Mouse (Mus musculus) CH12.LX (cell line): Measurements from ENCODE around the gene Fam198a. TPM values are rescaled to one million over a fixed set of nuclear protein-coding genes. Genes with fewer than 3 reads are reported as not detected.

Experiments
- DNase-seq: peaks from one replicate; pipeline ENCODE4 v3.0.0-alpha.2; 2013; ENCODE audit errors: extremely low read depth
- H3K27ac ChIP-seq: 2 replicates; pipeline ENCODE4 v1.5.1; 2012; ENCODE audit warnings: low read depth, mild to moderate bottlenecking, control low read depth, moderate library complexity; ENCODE audit not compliant: insufficient read depth
- H3K27me3 ChIP-seq: replicated peaks from 2 replicates; pipeline ENCODE3; 2012; ENCODE audit warnings: inconsistent platforms
- H3K36me3 ChIP-seq, 2 experiments: replicated peaks in 1 of 2; 2 replicates each; pipeline versions ENCODE3 to v1.6.1; 2012; ENCODE audit warnings: inconsistent platforms in 1 of 2, low read length in 1 of 2, mild to moderate bottlenecking in 1 of 2, mixed read lengths in 1 of 2, moderate library complexity in 1 of 2; ENCODE audit not compliant: control insufficient read depth in 1 of 2, insufficient read depth in 1 of 2
- H3K4me1 ChIP-seq, 2 experiments: 2 replicates each; pipeline ENCODE4 v1.6.1; 2012; ENCODE audit warnings: inconsistent platforms in 1 of 2, moderate library complexity in 1 of 2; ENCODE audit not compliant: insufficient read depth in 2 of 2, control insufficient read depth in 1 of 2
- H3K4me2 ChIP-seq: 2 replicates; pipeline ENCODE4 v1.6.1; 2012; ENCODE audit warnings: low read depth, mild to moderate bottlenecking, control low read depth; ENCODE audit not compliant: poor library complexity, insufficient read depth, severe bottlenecking
- H3K4me3 ChIP-seq, 3 experiments: fragments of 150-350 bp in 1 of 3; sonication (generic) in 1 of 3; replicated peaks in 1 of 3; 2 replicates each; pipeline versions ENCODE3 to v1.5.1; 2011 to 2012; ENCODE audit warnings: low read depth in 2 of 3, low read length in 2 of 3, mild to moderate bottlenecking in 2 of 3, moderate library complexity in 2 of 3, control low read depth in 1 of 3, improper control_type of control experiment in 1 of 3, inconsistent platforms in 1 of 3, mixed read lengths in 1 of 3; ENCODE audit not compliant: poor library complexity in 1 of 3
- H3K79me2 ChIP-seq: replicated peaks from 2 replicates; pipeline ENCODE4 v1.6.1; 2012; ENCODE audit warnings: mild to moderate bottlenecking, moderate library complexity; ENCODE audit not compliant: control insufficient read depth, poor library complexity, insufficient read depth, severe bottlenecking; ENCODE audit errors: extremely low read depth
- H3K9ac ChIP-seq: 2 replicates; pipeline ENCODE4 v1.6.1; 2012; ENCODE audit warnings: low read depth, mild to moderate bottlenecking, control low read depth, moderate library complexity; ENCODE audit not compliant: insufficient read depth
- H3K9me3 ChIP-seq: replicated peaks from 2 replicates; pipeline ENCODE3; 2012; ENCODE audit warnings: low read length, inconsistent platforms, mixed read lengths
- BHLHE40 ChIP-seq: IDR thresholded peaks from 2 replicates; pipeline ENCODE4 v1.6.1; 2011; ENCODE audit warnings: mild to moderate bottlenecking, low read depth, low read length, improper control_type of control experiment
- CHD1 ChIP-seq: IDR thresholded peaks from 2 replicates; pipeline ENCODE4 v1.6.1; 2012; ENCODE audit warnings: low read depth, low read length, improper control_type of control experiment, inconsistent platforms
- CHD2 ChIP-seq: IDR thresholded peaks from 2 replicates; pipeline ENCODE4 v1.6.1; 2011; ENCODE audit warnings: low read length, improper control_type of control experiment
- CTCF ChIP-seq, 2 experiments: IDR thresholded peaks in 1 of 2; conservative IDR thresholded peaks in 1 of 2; 2 replicates each; pipeline ENCODE4 v1.5.1; 2011 to 2012; ENCODE audit warnings: low read depth in 2 of 2, low read length in 2 of 2, improper control_type of control experiment in 1 of 2, inconsistent platforms in 1 of 2, mild to moderate bottlenecking in 1 of 2, moderate library complexity in 1 of 2
- ELF1 ChIP-seq: IDR thresholded peaks from 2 replicates; pipeline ENCODE4 v1.6.1; 2014; ENCODE audit warnings: low read depth, mild to moderate bottlenecking, inconsistent platforms, low read length, improper control_type of control experiment
- GABPA ChIP-seq: IDR thresholded peaks from 2 replicates; pipeline ENCODE4 v1.6.1; 2012; ENCODE audit warnings: low read depth, low read length, improper control_type of control experiment, inconsistent platforms; ENCODE audit not compliant: insufficient replicate concordance
- HCFC1 ChIP-seq: IDR thresholded peaks from 2 replicates; pipeline ENCODE4 v1.6.1; 2012; ENCODE audit warnings: low read depth, mild to moderate bottlenecking, inconsistent platforms, low read length, improper control_type of control experiment
- IRF4 ChIP-seq: IDR thresholded peaks from 2 replicates; pipeline ENCODE4 v1.6.1; 2014; ENCODE audit warnings: low read depth, mild to moderate bottlenecking, inconsistent platforms, low read length, improper control_type of control experiment
- JUND ChIP-seq: conservative IDR thresholded peaks from 2 replicates; pipeline ENCODE4 v1.6.1; 2011; ENCODE audit warnings: low read depth, low read length, improper control_type of control experiment
- MAFK ChIP-seq: IDR thresholded peaks from 2 replicates; pipeline ENCODE4 v1.6.1; 2011; ENCODE audit warnings: low read length, improper control_type of control experiment; ENCODE audit not compliant: insufficient replicate concordance
- MAX ChIP-seq: IDR thresholded peaks from 2 replicates; pipeline ENCODE4 v1.6.1; 2011; ENCODE audit warnings: low read length, improper control_type of control experiment
- MAZ ChIP-seq: IDR thresholded peaks from 2 replicates; pipeline ENCODE4 v1.6.1; 2012; ENCODE audit warnings: low read depth, mild to moderate bottlenecking, inconsistent platforms, low read length, improper control_type of control experiment, moderate library complexity
- PAX5 ChIP-seq: IDR thresholded peaks from 2 replicates; pipeline ENCODE4 v1.6.1; 2012; ENCODE audit warnings: low read length, inconsistent platforms, mixed read lengths
- POLR2AphosphoS2 ChIP-seq: IDR thresholded peaks from 2 replicates; pipeline ENCODE4 v1.6.1; 2011; ENCODE audit warnings: low read depth, low read length, improper control_type of control experiment
- RAD21 ChIP-seq: IDR thresholded peaks from 2 replicates; pipeline ENCODE4 v1.6.1; 2011; ENCODE audit warnings: low read depth, mild to moderate bottlenecking, low read length, improper control_type of control experiment, moderate library complexity
- SIN3A ChIP-seq: IDR thresholded peaks from 2 replicates; pipeline ENCODE4 v1.6.1; 2012; ENCODE audit warnings: low read length, improper control_type of control experiment, inconsistent platforms
- TBP ChIP-seq: conservative IDR thresholded peaks from 2 replicates; pipeline ENCODE4 v1.6.1; 2011; ENCODE audit warnings: low read depth, low read length, improper control_type of control experiment
- UBTF ChIP-seq: IDR thresholded peaks from 2 replicates; pipeline ENCODE4 v1.6.1; 2012; ENCODE audit warnings: low read depth, mild to moderate bottlenecking, inconsistent platforms, low read length, improper control_type of control experiment, moderate library complexity
- USF1 ChIP-seq: IDR thresholded peaks from 2 replicates; pipeline ENCODE4 v1.6.1; 2014; ENCODE audit warnings: low read depth, mild to moderate bottlenecking, inconsistent platforms, low read length, improper control_type of control experiment
- USF2 ChIP-seq: conservative IDR thresholded peaks from 2 replicates; pipeline ENCODE4 v1.6.1; 2011; ENCODE audit warnings: low read depth, low read length, improper control_type of control experiment
- ZC3H11A ChIP-seq: IDR thresholded peaks from 2 replicates; pipeline ENCODE4 v1.6.1; 2012; ENCODE audit warnings: low read depth, mild to moderate bottlenecking, inconsistent platforms, low read length, improper control_type of control experiment
- ZKSCAN1 ChIP-seq: IDR thresholded peaks from 2 replicates; pipeline ENCODE4 v1.6.1; 2012; ENCODE audit warnings: low read depth, inconsistent platforms, low read length, improper control_type of control experiment, borderline replicate concordance
- ZMIZ1 ChIP-seq: IDR thresholded peaks from 2 replicates; pipeline ENCODE4 v1.6.1; 2012; ENCODE audit warnings: low read depth, mild to moderate bottlenecking, inconsistent platforms, low read length, improper control_type of control experiment
- dilution Hi-C: fragments of 300-500 bp; cut with MboI; formaldehyde crosslinking; loops from 2 replicates; pipeline ENCODE4 v1.14.3; 2020; ENCODE audit warnings: low sequenced_read_pairs; ENCODE audit not compliant: extremely low pct_unique_long_range_greater_than_20kb, extremely low pct_ligation_motif_present
- in situ Hi-C: fragments of 300-500 bp; cut with MboI; formaldehyde crosslinking; loops from 3 replicates; pipeline ENCODE4 v1.14.3; 2019; ENCODE audit warnings: low sequenced_read_pairs, low pct_ligation_motif_present, low pct_unique_long_range_greater_than_20kb, mixed read lengths
- polyA plus RNA-seq: library from polyadenylated mRNA; unstranded; fragments of >175 nt; gene quantifications from 2 replicates; pipeline ENCODE4 v1.2.1, GENCODE M21; 2012; ENCODE audit warnings: low read depth; ENCODE audit not compliant: insufficient read length
- total RNA-seq, 2 experiments: library from RNA; depleted of rRNA; stranded (reverse); fragments of 300-350 nt in 1 of 2; fragments of >200 nt in 1 of 2; gene quantifications; 2 replicates each; pipeline ENCODE4 v1.2.3; 2012 to 2014

Fam198a gene
- total and polyA plus RNA-seq, 3 experiments, result 0.40 to 0.93 (median 0.59) TPM

DNA sequence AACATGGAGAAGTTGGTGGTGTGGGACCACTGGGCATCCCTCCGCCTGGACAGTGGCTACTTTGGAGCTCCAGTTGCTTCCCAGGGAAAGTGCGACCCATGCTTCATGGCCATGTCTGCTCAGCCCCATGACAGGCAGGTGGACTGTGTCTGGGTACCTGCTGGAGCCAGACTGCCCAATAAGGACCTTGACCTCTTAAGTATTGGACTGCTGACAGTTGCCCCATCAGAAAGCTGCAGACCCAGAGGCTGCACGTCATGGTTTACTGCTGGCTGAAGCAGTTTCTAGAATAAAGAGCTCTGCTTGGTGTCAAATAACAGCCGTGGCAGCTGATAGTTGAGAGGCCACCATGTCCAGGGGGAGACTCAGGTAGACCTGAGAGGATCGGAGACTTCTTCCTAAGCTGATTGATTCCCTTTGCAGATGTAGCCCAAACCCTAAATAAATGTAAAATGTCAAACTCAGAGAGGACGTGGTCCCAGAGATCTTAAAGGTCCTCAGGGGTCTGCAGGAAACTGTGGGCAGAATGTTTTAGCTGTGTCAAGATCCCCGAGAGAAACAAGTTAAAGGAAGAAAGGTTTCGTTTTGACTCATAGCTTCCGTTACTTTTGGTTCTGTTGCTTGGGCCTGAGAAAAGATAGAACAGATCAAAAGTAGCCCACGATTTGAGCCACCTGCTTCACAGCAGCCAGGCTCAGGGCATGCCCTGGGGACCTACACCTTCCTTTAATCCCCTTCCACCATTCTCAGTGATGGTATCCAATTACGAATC, 24.0 kb upstream of the Fam198a start (continued):
- TF ChIP-seq ELF1, result no peak
- peak; percentile 61; the same call in 1 of the 2 replicates for TF ChIP-seq SIN3A
- TF ChIP-seq GABPA, result no peak
- TF ChIP-seq MAFK, result peak; percentile 55; the same call in 1 of the 2 replicates
- no peak; the same call in 1 of the 2 replicates for TF ChIP-seq CHD1
- TF ChIP-seq MAX, result no peak; the same call in 1 of the 2 replicates
- no peak for TF ChIP-seq ZKSCAN1
- TF ChIP-seq USF2, result no peak
- TF ChIP-seq POLR2AphosphoS2, result no peak
- TF ChIP-seq MAZ, result no peak
- no peak for TF ChIP-seq CTCF (conservative IDR thresholded peaks at IDR 0.05 in 1 of 2, IDR thresholded peaks at IDR 0.05 in 1 of 2; ENCODE audit: low read depth in 2 of 2, low read length in 2 of 2)
- TF ChIP-seq UBTF, result no peak
- no peak for TF ChIP-seq ZC3H11A
- TF ChIP-seq JUND, result peak; percentile 99
- TF ChIP-seq USF1, result no peak
- 0 out of 2 replicates have a peak, but pooled peaks have one; percentile 40 for TF ChIP-seq TBP
- TF ChIP-seq RAD21, result no peak
- TF ChIP-seq, all 38 proteins: peak for 14

DNA sequence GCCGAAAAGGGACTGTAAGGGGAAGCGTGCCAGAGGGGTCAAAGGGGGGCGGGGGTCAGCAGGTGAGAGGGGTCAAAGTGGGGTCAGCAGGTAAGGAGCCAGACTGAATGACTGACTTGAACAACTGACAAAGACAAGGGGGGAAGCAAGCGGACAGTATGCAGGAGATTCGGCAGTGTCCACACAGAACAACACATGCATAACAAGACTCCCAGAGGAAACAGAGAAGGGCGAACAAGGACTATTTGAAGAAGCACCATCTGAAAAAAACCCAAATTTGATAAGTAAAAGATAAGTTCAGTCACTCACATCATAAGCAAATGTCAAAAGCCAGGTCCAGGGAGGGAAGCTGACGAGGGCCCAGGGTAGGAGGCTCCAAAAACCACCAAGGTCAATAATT, 23.1 kb upstream of the Fam198a start:
- Histone ChIP-seq H3K36me3 (no peaks in the 10 kb centered on the region), H3K4me2 (peak overlapping the region; percentile 68), H3K27ac (peak overlapping the region; percentile 83), H3K27me3 (peaks cover 9% of the 10 kb centered on the region), H3K4me3 (no peak overlapping the region), H3K9ac (no peak overlapping the region), H3K79me2 (no peaks in the 10 kb centered on the region), H3K4me1 (peaks cover 34 to 60% of the 10 kb centered on the region in 2 experiments), H3K9me3 (peaks cover 10% of the 10 kb centered on the region)
- TF ChIP-seq IRF4, result no peak
- no peak for TF ChIP-seq ZMIZ1
- no peak for TF ChIP-seq CHD1
- TF ChIP-seq BHLHE40, result no peak
- TF ChIP-seq ZC3H11A, result no peak
- TF ChIP-seq HCFC1, result no peak
- no peak for TF ChIP-seq CHD2
- no peak for TF ChIP-seq MAFK
- no peak for TF ChIP-seq PAX5
- in situ Hi-C loops (no loop called here), dilution Hi-C loops (no loop called here)
- no peak for DNase-seq
